Mouse (Mus musculus): Measurements from ENCODE around the gene Abhd17b. TPM values are rescaled to one million over a fixed set of nuclear protein-coding genes. Genes with fewer than 3 reads are reported as not detected.

The Abhd17b gene
- polyA plus RNA-seq, 1 experiment from 2014 or later = 25.4 TPM

DNA sequence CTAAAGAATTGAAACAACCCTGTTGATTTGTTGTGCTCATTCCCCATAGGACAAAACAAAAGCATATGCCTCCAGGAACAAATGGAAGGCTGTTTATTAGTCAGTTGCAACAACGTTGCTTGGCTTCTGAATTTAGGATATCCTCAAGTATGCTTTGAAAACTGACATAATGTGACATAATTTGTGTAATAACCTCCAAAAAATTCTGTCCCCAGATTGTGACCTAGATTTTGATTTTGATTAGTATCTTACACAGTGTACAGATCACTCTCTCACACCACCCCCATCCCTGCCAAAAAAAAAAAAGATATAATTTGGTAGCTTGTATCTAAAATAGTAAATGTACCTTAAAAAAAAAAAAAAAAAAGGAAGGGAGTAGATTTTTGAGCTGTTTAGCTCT lies 7.7 kb downstream of the Abhd17b start:
- Histone ChIP-seq H3K27ac (no peak overlapping the region), H3K9ac (no peak overlapping the region), H3K9me3 (no peaks in the 10 kb centered on the region), H3K36me3 (no peaks in the 10 kb centered on the region), H3K27me3 (replicated peaks) (no peaks in the 10 kb centered on the region), H3K4me2 (no peak overlapping the region), H3K4me3 (replicated peaks) (no peak overlapping the region), H3K4me1 (no peaks in the 10 kb centered on the region)
- WGBS = 75% methylated on average over 1 of the region's 1 CpGs
- no peak for ATAC-seq (ENCODE audit: insufficient read depth, low FRiP score, low read depth)

DNA sequence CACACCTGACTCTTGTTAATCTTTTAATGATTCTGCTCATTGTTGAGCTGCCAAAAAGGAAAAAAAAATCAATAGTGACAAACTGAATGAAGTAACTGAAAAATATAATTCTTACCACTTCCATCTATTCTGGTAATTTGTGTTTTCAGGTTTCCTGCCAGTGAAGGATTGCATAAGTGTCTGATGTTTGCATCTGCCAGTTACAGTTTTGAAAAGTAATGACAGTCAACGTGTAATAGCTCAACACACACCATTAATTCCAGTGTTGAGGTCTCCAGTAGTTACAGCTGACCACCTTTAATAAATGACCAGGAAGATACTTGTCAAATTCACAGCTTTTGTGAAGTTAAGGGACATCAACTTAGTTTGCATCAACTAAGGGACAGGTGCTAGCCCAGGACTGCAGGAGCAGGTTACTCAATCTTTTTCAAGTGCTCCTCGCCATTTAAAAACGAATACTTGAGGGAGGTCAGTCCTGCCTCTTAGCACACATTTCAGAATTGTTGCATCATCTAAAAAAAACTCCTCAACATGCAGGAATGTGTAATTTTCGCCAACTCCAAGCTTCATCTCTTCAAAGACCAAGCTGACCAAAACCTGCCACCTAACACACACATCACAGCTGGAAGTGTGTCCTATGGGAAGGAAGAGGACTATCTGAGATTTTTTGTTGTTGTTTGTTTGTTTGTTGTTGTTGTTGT lies 10.9 kb downstream of the Abhd17b start:
- ATAC-seq (ENCODE audit: insufficient read depth, low FRiP score, low read depth) = no peak
- Histone ChIP-seq H3K4me1 (no peaks in the 10 kb centered on the region), H3K4me2 (no peak overlapping the region), H3K9ac (no peak overlapping the region), H3K27me3 (replicated peaks) (no peaks in the 10 kb centered on the region), H3K36me3 (no peaks in the 10 kb centered on the region), H3K27ac (no peak overlapping the region), H3K4me3 (replicated peaks) (no peak overlapping the region), H3K9me3 (no peaks in the 10 kb centered on the region)
- 68% methylated on average over 4 of the region's 4 CpGs for WGBS

DNA sequence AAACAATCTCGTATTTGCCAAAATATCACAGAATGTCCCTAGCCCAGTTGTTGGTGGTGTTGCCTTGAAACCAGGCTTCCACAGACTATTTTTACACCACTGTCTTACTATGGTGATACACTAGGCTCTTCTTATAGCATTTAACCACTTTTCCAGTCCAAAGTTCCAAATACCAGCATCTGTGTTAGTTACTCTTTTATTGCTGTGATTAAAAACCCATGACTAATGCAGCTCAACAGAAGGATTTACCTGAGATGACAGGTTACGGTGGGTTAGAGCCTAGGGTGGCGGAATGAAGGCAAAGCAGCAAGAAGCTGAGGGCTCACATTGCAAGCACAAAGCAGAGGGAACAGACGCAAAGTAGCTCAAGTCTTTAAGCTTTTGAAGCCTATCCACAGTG lies 16.7 kb downstream of the Abhd17b start:
- Histone ChIP-seq H3K4me1 (no peaks in the 10 kb centered on the region), H3K9ac (no peak overlapping the region), H3K4me3 (replicated peaks) (no peak overlapping the region), H3K9me3 (no peaks in the 10 kb centered on the region), H3K27me3 (replicated peaks) (no peaks in the 10 kb centered on the region), H3K36me3 (no peaks in the 10 kb centered on the region), H3K27ac (no peak overlapping the region), H3K4me2 (no peak overlapping the region)
- ATAC-seq (ENCODE audit: insufficient read depth, low FRiP score, low read depth) = no peak
- 90% methylated on average over 4 of the region's 4 CpGs for WGBS

DNA sequence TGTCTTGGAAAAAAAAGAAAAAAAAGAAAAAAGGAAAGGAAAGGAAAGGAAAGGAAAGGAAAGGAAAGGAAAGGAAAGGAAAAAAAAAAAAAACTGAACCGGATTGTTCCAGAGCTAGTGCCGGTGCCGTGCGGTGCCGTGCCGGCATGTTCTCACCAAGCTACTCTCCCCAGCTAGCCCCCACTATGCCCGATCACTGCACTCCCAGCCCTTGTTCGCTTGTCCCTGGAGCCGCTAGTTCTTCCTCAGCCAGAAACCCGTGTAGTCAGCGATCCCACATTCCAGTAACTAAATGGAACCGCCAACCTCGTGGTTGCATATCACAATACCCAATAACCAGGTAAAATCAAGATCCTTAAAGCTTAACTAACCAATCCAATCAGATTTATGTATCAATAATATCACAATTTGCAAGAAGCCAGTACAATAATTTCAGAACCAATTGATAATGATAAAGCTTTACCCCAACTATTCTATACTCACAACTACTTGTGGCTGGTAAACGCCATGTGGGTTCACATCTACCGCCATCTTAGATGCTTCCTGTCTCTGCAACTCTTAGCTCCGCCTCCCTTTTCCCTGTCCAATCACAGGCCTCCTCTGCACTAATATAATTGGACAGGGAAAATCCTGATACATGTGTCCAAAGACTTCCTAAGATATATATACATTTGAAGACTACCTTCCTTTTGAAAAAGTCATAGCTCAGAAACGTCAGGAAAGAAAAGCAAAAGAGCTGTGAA lies 21.5 kb downstream of the Abhd17b start:
- no peaks in the 10 kb centered on the region for H3K9me3 ChIP-seq
- no peaks in the 10 kb centered on the region for H3K27me3 ChIP-seq (replicated peaks)
- ATAC-seq (ENCODE audit: insufficient read depth, low FRiP score, low read depth) = no peak
- no peak overlapping the region for H3K27ac ChIP-seq
- 95% methylated on average over 17 of the region's 17 CpGs for WGBS
- H3K36me3 ChIP-seq = 0 out of 2 replicates have a peak, but pooled peaks cover 4% of the 10 kb centered on the region
- H3K4me1 ChIP-seq = no peaks in the 10 kb centered on the region
- H3K4me2 ChIP-seq = no peak overlapping the region
- no peak overlapping the region for H3K4me3 ChIP-seq (replicated peaks)
- H3K9ac ChIP-seq = no peak overlapping the region

DNA sequence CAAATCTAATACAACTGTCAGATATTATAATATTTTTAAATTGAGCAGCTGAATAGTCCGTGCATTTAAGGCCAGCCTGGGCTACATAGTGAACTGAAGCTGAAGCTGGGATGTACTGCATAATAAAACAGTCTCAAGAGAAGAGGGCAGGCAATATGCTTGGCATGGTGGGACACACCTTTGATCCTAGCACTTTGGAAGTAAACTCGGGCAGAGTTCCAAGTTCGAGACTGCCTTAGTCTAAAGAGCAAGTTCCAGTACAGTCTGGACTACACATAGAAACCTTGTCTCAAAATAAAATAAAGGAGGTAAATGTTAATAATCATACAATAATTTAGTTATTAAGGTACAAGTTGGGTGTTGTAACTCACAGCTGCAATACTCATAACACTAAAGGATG lies 27.1 kb downstream of the Abhd17b start:
- WGBS = 94% methylated on average over 3 of the region's 3 CpGs
- Histone ChIP-seq H3K4me3 (replicated peaks) (no peak overlapping the region), H3K4me1 (no peaks in the 10 kb centered on the region), H3K27ac (no peak overlapping the region), H3K9me3 (no peaks in the 10 kb centered on the region), H3K9ac (no peak overlapping the region), H3K4me2 (no peak overlapping the region), H3K36me3 (0 out of 2 replicates have a peak, but pooled peaks cover 4% of the 10 kb centered on the region), H3K27me3 (replicated peaks) (no peaks in the 10 kb centered on the region)
- no peak for ATAC-seq (ENCODE audit: insufficient read depth, low FRiP score, low read depth)

DNA sequence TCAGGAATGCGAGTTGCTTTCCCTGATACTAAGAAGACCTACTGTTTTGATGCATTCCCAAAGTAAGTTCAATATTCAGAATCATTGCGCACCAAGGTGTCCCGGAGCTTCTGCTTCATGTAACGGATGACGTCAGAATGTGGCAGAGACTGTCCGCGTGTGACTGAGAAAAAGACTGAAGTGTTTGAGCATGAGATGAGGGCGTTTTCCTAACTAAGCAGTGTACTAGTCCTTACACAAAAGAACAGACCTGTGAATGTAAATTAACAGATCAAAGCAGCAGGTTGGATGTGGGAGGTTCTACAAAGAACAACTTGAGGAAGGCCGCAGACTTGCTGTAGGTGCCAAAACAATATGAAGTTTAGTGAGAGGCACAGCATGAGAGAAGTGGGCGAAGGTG lies 28.0 kb downstream of the Abhd17b start:
- Histone ChIP-seq H3K4me3 (replicated peaks) (no peak overlapping the region), H3K9me3 (no peaks in the 10 kb centered on the region), H3K36me3 (0 out of 2 replicates have a peak, but pooled peaks cover 4% of the 10 kb centered on the region), H3K27me3 (replicated peaks) (no peaks in the 10 kb centered on the region), H3K27ac (no peak overlapping the region), H3K4me2 (no peak overlapping the region), H3K9ac (no peak overlapping the region), H3K4me1 (no peaks in the 10 kb centered on the region)
- 93% methylated on average over 10 of the region's 10 CpGs for whole genome bisulfite sequencing
- ATAC-seq (ENCODE audit: insufficient read depth, low FRiP score, low read depth) = no peak

DNA sequence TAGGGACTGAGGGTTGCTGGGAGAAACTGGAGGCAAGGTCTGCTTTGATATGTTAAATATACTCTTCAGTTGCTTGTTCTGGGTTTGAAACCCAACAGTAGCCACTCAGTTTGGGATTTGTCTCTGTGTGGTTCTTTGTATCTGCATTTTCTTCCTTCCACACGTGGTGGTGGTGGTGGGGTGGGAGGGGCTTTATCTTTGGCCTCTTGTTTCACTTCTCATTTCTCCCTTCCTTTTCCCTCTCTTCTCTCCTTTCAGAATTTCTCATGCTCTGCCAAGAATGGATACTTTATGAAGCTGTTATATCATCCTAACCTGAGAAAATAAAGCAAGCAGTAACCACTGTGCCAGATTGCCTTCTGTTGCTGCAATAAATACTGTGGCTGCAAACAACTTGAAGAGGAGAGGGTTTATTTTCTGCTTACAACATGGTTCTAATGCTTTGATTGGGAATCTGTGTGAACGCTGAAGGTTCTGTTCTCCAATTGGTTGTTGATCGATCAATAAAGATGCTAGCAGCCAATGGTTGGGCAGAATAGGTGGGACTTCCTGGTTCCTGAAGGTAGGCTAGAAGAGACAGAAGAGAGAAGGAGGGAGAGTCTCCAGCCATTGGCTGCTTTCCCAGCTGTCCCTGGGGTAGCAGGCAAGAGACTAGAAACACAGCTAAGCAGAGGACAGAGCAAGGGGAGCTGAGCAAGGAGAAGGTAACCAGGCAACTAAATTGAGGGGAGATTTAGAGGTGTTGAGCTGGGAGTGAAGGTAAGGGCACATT lies 60.5 kb downstream of the Abhd17b start:
- no peak overlapping the region for H3K4me2 ChIP-seq
- H3K4me1 ChIP-seq = no peaks in the 10 kb centered on the region
- no peak overlapping the region for H3K9ac ChIP-seq
- 78% methylated on average over 3 of the region's 3 CpGs for WGBS
- no peak overlapping the region for H3K27ac ChIP-seq
- no peak for ATAC-seq (ENCODE audit: insufficient read depth, low FRiP score, low read depth)
- H3K9me3 ChIP-seq = no peaks in the 10 kb centered on the region
- H3K4me3 ChIP-seq (replicated peaks) = no peak overlapping the region
- no peaks in the 10 kb centered on the region for H3K27me3 ChIP-seq (replicated peaks)
- no peaks in the 10 kb centered on the region for H3K36me3 ChIP-seq

DNA sequence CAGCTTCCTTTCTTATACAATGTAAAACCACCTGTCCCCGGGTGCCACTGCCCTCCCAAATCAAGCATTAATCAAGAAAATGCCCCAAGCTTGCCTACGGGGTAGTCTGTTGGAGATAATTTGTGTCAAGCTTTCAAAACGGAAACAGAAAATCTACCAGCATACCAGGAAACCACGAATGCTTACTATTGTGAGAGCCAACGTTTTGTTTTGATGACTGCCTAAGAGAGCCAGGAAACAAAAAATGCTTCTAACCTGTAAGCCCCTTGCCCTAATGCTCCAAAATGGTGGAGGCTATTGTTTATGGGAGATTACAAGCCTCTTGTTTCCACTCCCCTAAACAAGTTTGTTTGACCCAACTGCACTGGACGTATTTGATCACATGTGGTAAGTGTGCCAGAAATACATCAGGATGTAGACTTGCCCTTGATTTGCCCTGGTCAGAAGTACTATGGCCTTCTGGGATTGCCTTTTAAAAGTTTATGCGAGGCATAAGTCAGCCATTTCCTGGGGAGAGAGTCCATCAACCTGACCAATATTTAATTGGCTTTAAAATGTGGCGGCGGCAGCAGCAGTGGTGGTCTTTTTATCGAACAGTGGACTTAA lies 61.4 kb downstream of the Abhd17b start:
- Histone ChIP-seq H3K4me3 (replicated peaks) (no peak overlapping the region), H3K27ac (no peak overlapping the region), H3K36me3 (no peaks in the 10 kb centered on the region), H3K9me3 (no peaks in the 10 kb centered on the region), H3K4me2 (no peak overlapping the region), H3K4me1 (no peaks in the 10 kb centered on the region), H3K9ac (no peak overlapping the region), H3K27me3 (replicated peaks) (no peaks in the 10 kb centered on the region)
- WGBS = 60% methylated on average over 10 of the region's 10 CpGs
- ATAC-seq (ENCODE audit: insufficient read depth, low FRiP score, low read depth) = no peak

DNA sequence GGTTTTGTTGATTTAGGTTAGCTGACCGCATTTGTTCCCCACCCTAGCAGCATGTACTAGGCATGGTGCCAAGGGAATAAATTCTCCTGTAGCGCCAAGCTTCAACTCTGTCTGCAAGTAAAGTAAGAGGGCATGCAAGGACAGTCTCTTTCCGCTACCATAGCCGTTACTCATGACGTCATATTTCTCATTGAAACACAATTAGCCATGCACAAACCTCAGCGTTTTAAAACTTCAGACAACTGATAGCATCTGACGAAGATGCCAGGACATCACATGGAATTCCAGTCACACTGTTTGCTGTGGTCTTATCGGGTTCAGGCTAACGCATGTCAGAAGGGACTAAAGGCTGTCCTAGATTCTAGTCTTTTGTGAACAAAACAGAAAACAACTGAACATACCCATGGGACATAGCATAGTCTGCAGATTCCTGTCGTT lies 62.0 kb downstream of the Abhd17b start:
- H3K4me2 ChIP-seq = no peak overlapping the region
- no peaks in the 10 kb centered on the region for H3K4me1 ChIP-seq
- H3K4me3 ChIP-seq (replicated peaks) = no peak overlapping the region
- no peak for ATAC-seq (ENCODE audit: insufficient read depth, low FRiP score, low read depth)
- H3K36me3 ChIP-seq = no peaks in the 10 kb centered on the region
- 63% methylated on average over 10 of the region's 10 CpGs for WGBS
- H3K27ac ChIP-seq = no peak overlapping the region
- H3K9me3 ChIP-seq = no peaks in the 10 kb centered on the region
- H3K9ac ChIP-seq = no peak overlapping the region
- no peaks in the 10 kb centered on the region for H3K27me3 ChIP-seq (replicated peaks)

DNA sequence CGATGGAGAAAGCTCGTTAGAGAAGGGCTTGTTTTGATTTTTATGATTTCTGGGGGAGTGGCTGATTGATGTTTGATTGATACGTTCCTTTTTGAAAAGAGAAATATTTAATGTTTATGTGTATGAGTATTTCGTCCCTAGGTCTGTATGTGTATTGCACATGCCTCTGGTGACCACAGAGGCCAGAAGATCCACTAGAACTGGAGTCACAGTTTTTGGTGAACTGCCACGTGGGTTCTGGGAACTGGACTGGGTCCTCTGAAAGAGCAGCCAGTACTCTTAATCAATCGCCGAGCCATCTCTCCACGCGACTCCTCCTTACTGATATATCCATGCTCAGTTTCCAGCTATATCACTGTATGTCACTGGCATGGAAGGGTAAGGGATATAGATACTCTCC lies 62.5 kb downstream of the Abhd17b start:
- H3K27ac ChIP-seq = no peak overlapping the region

DNA sequence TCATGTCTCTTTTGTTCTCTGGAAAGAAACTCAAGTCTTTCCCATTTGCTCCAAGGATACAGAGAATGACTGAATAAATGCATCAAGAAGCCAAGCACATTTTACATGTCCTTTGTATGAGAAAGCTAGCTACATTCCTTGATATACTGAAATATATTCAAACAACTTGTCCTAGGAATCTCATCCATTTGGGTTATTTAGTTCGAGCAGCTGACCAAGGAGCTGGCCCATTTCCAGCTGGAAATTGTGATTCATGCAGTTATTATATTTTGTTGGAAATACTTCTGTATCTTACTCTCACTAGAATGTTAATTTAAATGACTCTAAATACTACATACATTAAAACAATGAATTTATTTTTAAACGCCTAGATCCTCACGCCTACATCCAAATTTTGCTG lies 63.5 kb downstream of the Abhd17b start:
- ATAC-seq (ENCODE audit: insufficient read depth, low FRiP score, low read depth) = no peak
- WGBS = 56% methylated on average over 3 of the region's 3 CpGs
- Histone ChIP-seq H3K4me3 (replicated peaks) (no peak overlapping the region), H3K4me2 (no peak overlapping the region), H3K9me3 (no peaks in the 10 kb centered on the region), H3K4me1 (no peaks in the 10 kb centered on the region), H3K36me3 (no peaks in the 10 kb centered on the region), H3K27ac (no peak overlapping the region), H3K27me3 (replicated peaks) (no peaks in the 10 kb centered on the region), H3K9ac (no peak overlapping the region)

More for the DNA sequence above, 62.5 kb downstream of the Abhd17b start:
- Histone ChIP-seq H3K36me3 (no peaks in the 10 kb centered on the region), H3K27me3 (replicated peaks) (no peaks in the 10 kb centered on the region), H3K4me1 (no peaks in the 10 kb centered on the region), H3K9ac (no peak overlapping the region), H3K4me3 (replicated peaks) (no peak overlapping the region), H3K9me3 (no peaks in the 10 kb centered on the region), H3K4me2 (no peak overlapping the region)
- 85% methylated on average over 9 of the region's 9 CpGs for WGBS
- no peak for ATAC-seq (ENCODE audit: insufficient read depth, low FRiP score, low read depth)

DNA sequence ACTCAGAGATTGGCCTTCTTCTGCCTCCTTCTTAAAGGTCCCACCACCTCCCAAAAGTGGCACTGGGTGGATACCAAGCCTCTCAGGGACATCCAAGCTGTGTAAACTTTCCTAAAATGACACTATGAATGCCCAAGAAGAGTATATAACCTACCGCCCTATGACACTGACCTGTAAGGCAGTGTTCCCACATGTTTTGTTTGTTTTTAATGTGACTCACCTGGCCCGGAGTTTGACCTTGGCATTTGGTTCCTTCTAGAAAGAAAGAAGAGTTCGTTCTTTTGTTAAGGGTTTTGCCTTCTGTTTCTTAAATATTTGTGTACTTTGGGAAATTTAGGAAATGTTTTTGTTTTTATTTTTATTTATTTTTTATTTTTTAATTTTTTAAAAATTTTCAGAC lies 66.2 kb downstream of the Abhd17b start:
- Histone ChIP-seq H3K4me3 (replicated peaks) (no peak overlapping the region), H3K27me3 (replicated peaks) (no peaks in the 10 kb centered on the region), H3K36me3 (no peaks in the 10 kb centered on the region), H3K9ac (no peak overlapping the region), H3K4me1 (no peaks in the 10 kb centered on the region), H3K4me2 (no peak overlapping the region), H3K9me3 (no peaks in the 10 kb centered on the region), H3K27ac (no peak overlapping the region)
- 78% methylated on average over 3 of the region's 3 CpGs for WGBS
- ATAC-seq (ENCODE audit: insufficient read depth, low FRiP score, low read depth) = no peak

All from stomach, embryonic 15.5 days (tissue).